Mouse (Mus musculus) cortical plate, adult 2 months (tissue): ENCODE data around the gene Dennd1b.

Experiments
- CTCF ChIP-seq: fragments of 200-500 bp; IDR thresholded peaks from 2 replicates; pipeline ENCODE4 v1.5.1; 2011; ENCODE audit warnings: mild to moderate bottlenecking, control low read depth, low read length; ENCODE audit not compliant: insufficient read depth; ENCODE audit errors: extremely low read depth
- POLR2A ChIP-seq: fragments of 200-500 bp; IDR thresholded peaks from 2 replicates; pipeline ENCODE4 v1.6.1; 2011; ENCODE audit warnings: mild to moderate bottlenecking, low read length, control low read depth; ENCODE audit not compliant: insufficient read depth; ENCODE audit errors: extremely low read depth

DNA sequence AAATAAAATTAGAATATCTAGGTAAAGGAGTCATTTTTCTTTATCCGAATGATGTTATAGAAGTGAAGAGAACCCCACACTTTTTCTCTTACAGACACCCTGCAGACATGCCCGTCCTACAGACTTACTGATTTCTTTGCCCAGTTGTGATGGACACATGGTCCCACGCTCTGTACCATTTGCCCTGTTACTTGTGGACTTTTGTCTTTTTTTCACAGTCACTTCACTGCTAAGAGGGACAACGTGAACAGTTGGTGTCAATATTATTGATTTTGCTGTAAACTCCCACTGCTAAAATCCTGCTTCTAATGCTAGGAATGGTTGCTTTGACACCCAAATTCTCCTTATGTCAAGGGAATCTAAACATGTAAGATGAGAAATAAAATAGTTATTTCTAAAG is 134.9 kb downstream of the Dennd1b start:
- TF ChIP-seq CTCF (no peak), POLR2A (no peak)
